Mouse (Mus musculus) MEL (cell line): ENCODE data around the gene Mrpl45. TPM values are rescaled to one million over a fixed set of nuclear protein-coding genes. Genes with fewer than 3 reads are reported as not detected.
"Not testable (repeated sequence)": the region's sequence is repeated elsewhere in the genome, so short reads cannot be mapped to it uniquely, and the experiment has no call there.

Source experiments
- DNase-seq: peaks from one replicate; pipeline ENCODE4 v3.0.0; 2011; ENCODE audit warnings: low read depth, low spot score
- H3K27ac ChIP-seq: 2 replicates; pipeline ENCODE4 v1.5.1; 2012; ENCODE audit warnings: low read depth, mild to moderate bottlenecking, control low read depth, low read length, moderate library complexity; ENCODE audit not compliant: control insufficient read depth
- H3K27me3 ChIP-seq, 2 experiments: fragments of 150-350 bp in 1 of 2; sonication (generic) in 1 of 2; 2 replicates each; pipeline ENCODE4 v1.6.1; 2012; ENCODE audit warnings: low read length in 2 of 2, mild to moderate bottlenecking in 2 of 2, improper control_type of control experiment in 1 of 2, moderate library complexity in 1 of 2; ENCODE audit not compliant: insufficient read depth in 2 of 2, control insufficient read depth in 1 of 2
- H3K36me3 ChIP-seq, 2 experiments: 2 replicates each; pipeline ENCODE4 v1.6.1; 2012 to 2014; ENCODE audit warnings: low read length in 2 of 2, improper control_type of control experiment in 1 of 2, inconsistent platforms in 1 of 2, mild to moderate bottlenecking in 1 of 2; ENCODE audit not compliant: insufficient read depth in 2 of 2, control insufficient read depth in 1 of 2
- H3K4me1 ChIP-seq, 2 experiments: fragments of 150-350 bp in 1 of 2; sonication (generic) in 1 of 2; 2 replicates each; pipeline ENCODE4 v1.6.1; 2012; ENCODE audit warnings: low read length in 2 of 2, improper control_type of control experiment in 1 of 2, mild to moderate bottlenecking in 1 of 2; ENCODE audit not compliant: insufficient read depth in 2 of 2, control insufficient read depth in 1 of 2
- H3K4me3 ChIP-seq, 2 experiments: fragments of 150-350 bp in 1 of 2; sonication (generic) in 1 of 2; 2 replicates each; pipeline ENCODE4 v1.5.1; 2012; ENCODE audit warnings: low read depth in 2 of 2, low read length in 2 of 2, mild to moderate bottlenecking in 2 of 2, moderate library complexity in 2 of 2, control low read depth in 1 of 2, improper control_type of control experiment in 1 of 2; ENCODE audit not compliant: control insufficient read depth in 1 of 2, insufficient read depth in 1 of 2
- H3K79me2 ChIP-seq: 2 replicates; pipeline ENCODE4 v1.6.1; 2012; ENCODE audit warnings: mild to moderate bottlenecking, low read length, moderate library complexity; ENCODE audit not compliant: control insufficient read depth, poor library complexity, insufficient read depth
- H3K9ac ChIP-seq: 2 replicates; pipeline ENCODE4 v1.6.1; 2012; ENCODE audit warnings: low read depth, mild to moderate bottlenecking, control low read depth, low read length, moderate library complexity; ENCODE audit not compliant: control insufficient read depth, poor library complexity, severe bottlenecking
- H3K9me3 ChIP-seq: fragments of 150-350 bp; sonication (generic); replicated peaks from 2 replicates; pipeline ENCODE4 v1.6.1; 2012; ENCODE audit warnings: mild to moderate bottlenecking, low read length, improper control_type of control experiment, moderate library complexity; ENCODE audit not compliant: insufficient read depth
- CHD1 ChIP-seq: IDR thresholded peaks from 2 replicates; pipeline ENCODE4 v1.6.1; 2012; ENCODE audit warnings: low read depth, mild to moderate bottlenecking, inconsistent platforms, low read length, improper control_type of control experiment
- CHD2 ChIP-seq: IDR thresholded peaks from 2 replicates; pipeline ENCODE4 v1.6.1; 2011; ENCODE audit warnings: low read length, improper control_type of control experiment
- CTCF ChIP-seq, 3 experiments: IDR thresholded peaks in 2 of 3; conservative IDR thresholded peaks in 1 of 3; 2 replicates each; pipeline ENCODE4 v1.5.1; 2011 to 2012; ENCODE audit warnings: low read length in 3 of 3, low read depth in 2 of 3, mild to moderate bottlenecking in 2 of 3, improper control_type of control experiment in 1 of 3, inconsistent platforms in 1 of 3, mixed read lengths in 1 of 3, moderate library complexity in 1 of 3; ENCODE audit not compliant: control insufficient read depth in 1 of 3, insufficient read depth in 1 of 3, poor library complexity in 1 of 3, severe bottlenecking in 1 of 3
- E2F4 ChIP-seq: IDR thresholded peaks from 2 replicates; pipeline ENCODE4 v1.6.1; 2011; ENCODE audit warnings: low read depth, low read length, improper control_type of control experiment, borderline replicate concordance
- ELF1 ChIP-seq: IDR thresholded peaks from 2 replicates; pipeline ENCODE4 v1.6.1; 2014; ENCODE audit warnings: low read depth, mild to moderate bottlenecking, inconsistent platforms, low read length, improper control_type of control experiment, moderate library complexity
- EP300 ChIP-seq, 2 experiments: IDR thresholded peaks; 2 replicates each; pipeline ENCODE4 v1.6.1; 2011; ENCODE audit warnings: improper control_type of control experiment in 2 of 2, low read length in 2 of 2, low read depth in 1 of 2, mild to moderate bottlenecking in 1 of 2
- GABPA ChIP-seq: IDR thresholded peaks from 2 replicates; pipeline ENCODE4 v1.6.1; 2012; ENCODE audit warnings: low read depth, mild to moderate bottlenecking, inconsistent platforms, low read length, improper control_type of control experiment, moderate library complexity
- GATA1 ChIP-seq: IDR thresholded peaks from 2 replicates; pipeline ENCODE4 v1.6.1; 2011; ENCODE audit warnings: low read depth, low read length, improper control_type of control experiment
- MAX ChIP-seq: IDR thresholded peaks from 2 replicates; pipeline ENCODE4 v1.6.1; 2011; ENCODE audit warnings: low read length, improper control_type of control experiment
- MXI1 ChIP-seq: IDR thresholded peaks from 2 replicates; pipeline ENCODE4 v1.6.1; 2011; ENCODE audit warnings: mild to moderate bottlenecking, low read depth, low read length, improper control_type of control experiment
- MYB ChIP-seq: IDR thresholded peaks from 2 replicates; pipeline ENCODE4 v1.6.1; 2011; ENCODE audit warnings: mild to moderate bottlenecking, low read depth, low read length, improper control_type of control experiment
- MYC ChIP-seq: IDR thresholded peaks from 2 replicates; pipeline ENCODE4 v1.6.1; 2011; ENCODE audit warnings: low read depth, mild to moderate bottlenecking, low read length, improper control_type of control experiment, moderate library complexity
- NRF1 ChIP-seq: IDR thresholded peaks from 2 replicates; pipeline ENCODE4 v1.6.1; 2014; ENCODE audit warnings: low read depth, mild to moderate bottlenecking, inconsistent platforms, low read length, improper control_type of control experiment, moderate library complexity; ENCODE audit not compliant: poor library complexity, insufficient read depth, severe bottlenecking
- POLR2A ChIP-seq, 2 experiments: IDR thresholded peaks; 2 replicates each; pipeline ENCODE4 v1.6.1; 2011 to 2012; ENCODE audit warnings: low read length in 2 of 2, mild to moderate bottlenecking in 2 of 2, control low read depth in 1 of 2, improper control_type of control experiment in 1 of 2, low read depth in 1 of 2, moderate library complexity in 1 of 2; ENCODE audit not compliant: control insufficient read depth in 1 of 2, insufficient read depth in 1 of 2, poor library complexity in 1 of 2
- RCOR1 ChIP-seq: IDR thresholded peaks from 2 replicates; pipeline ENCODE4 v1.6.1; 2012; ENCODE audit warnings: low read depth, mild to moderate bottlenecking, inconsistent platforms, low read length, improper control_type of control experiment
- SMC3 ChIP-seq: IDR thresholded peaks from 2 replicates; pipeline ENCODE4 v1.6.1; 2011; ENCODE audit warnings: low read depth, low read length, improper control_type of control experiment
- TBP ChIP-seq: IDR thresholded peaks from 2 replicates; pipeline ENCODE4 v1.8.0; 2011; ENCODE audit warnings: low read depth, low read length, improper control_type of control experiment
- ZNF384 ChIP-seq: IDR thresholded peaks from 2 replicates; pipeline ENCODE4 v1.6.1; 2012; ENCODE audit warnings: low read depth, mild to moderate bottlenecking, inconsistent platforms, low read length, improper control_type of control experiment
- polyA plus RNA-seq, 2 experiments: library from polyadenylated mRNA; stranded (reverse) in 1 of 2; unstranded in 1 of 2; fragments of >175 nt in 1 of 2; fragments of >200 nt in 1 of 2; gene quantifications; 2 replicates each; pipeline versions ENCODE4 v1.2.1 to v1.2.4; 2012; ENCODE audit warnings: low replicate concordance in 2 of 2, low read depth in 1 of 2; ENCODE audit not compliant: insufficient read length in 2 of 2, insufficient read depth in 1 of 2, missing spikeins in 1 of 2
- total RNA-seq: library from RNA; depleted of rRNA; stranded (reverse); fragments of 300-350 nt; gene quantifications from 2 replicates; pipeline ENCODE4 v1.2.3, GENCODE M21; 2012

Mrpl45 gene
- total and polyA plus RNA-seq, 3 experiments: 65.0 to 72.7 TPM; not detected in 1

DNA sequence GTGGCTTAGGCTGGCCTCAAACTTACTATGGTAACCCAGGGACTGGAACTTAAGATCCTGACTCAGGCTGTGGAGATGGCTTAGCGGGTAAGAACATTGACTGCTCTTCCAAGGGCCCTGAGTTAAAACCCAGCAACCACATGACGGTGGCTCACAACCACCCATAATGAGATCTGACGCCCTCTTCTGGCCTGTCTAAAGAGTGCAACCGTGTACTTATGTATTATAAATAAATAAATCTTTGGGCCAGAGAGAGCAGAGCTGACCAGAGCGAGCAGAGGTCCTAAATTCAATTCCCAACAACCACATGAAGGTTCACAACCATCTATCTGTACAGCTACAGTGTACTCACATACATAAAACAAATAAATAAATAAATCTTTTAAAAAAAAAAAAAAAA is 41.9 kb upstream of the Mrpl45 start:
- Histone ChIP-seq H3K27me3 (no peaks in the 10 kb centered on the region), H3K36me3 (peaks cover 5 to 17% of the 10 kb centered on the region in 2 experiments; a peak in 3 of 4 replicates), H3K79me2 (peaks cover 56% of the 10 kb centered on the region), H3K4me3 (no peak overlapping the region), H3K4me1 (peaks cover 2 to 15% of the 10 kb centered on the region in 2 experiments; a peak in 3 of 4 replicates), H3K9ac (no peak overlapping the region), H3K27ac (no peak overlapping the region), H3K9me3 (no peaks in the 10 kb centered on the region)
- TF ChIP-seq MXI1 (no peak), CHD1 (no peak), MYB (no peak), ZNF384 (peak; percentile 61), EP300 (IDR thresholded peaks at IDR 0.05; ENCODE audit: low read depth in 1 of 2, low read length in 2 of 2) (no peak), MAX (no peak), CTCF (IDR thresholded peaks at IDR 0.05 in 2 of 3, conservative IDR thresholded peaks at IDR 0.05 in 1 of 3; ENCODE audit: control insufficient read depth in 1 of 3, insufficient read depth in 1 of 3, low read depth in 2 of 3, low read length in 3 of 3, poor library complexity in 1 of 3, severe bottlenecking in 1 of 3) (peak in 2 of 3 experiments; percentile 24 to 43; a peak in 3 of 6 replicates), TBP (no peak), CHD2 (no peak), POLR2A (IDR thresholded peaks at IDR 0.05; ENCODE audit: control insufficient read depth in 1 of 2, insufficient read depth in 1 of 2, low read depth in 1 of 2, low read length in 2 of 2, poor library complexity in 1 of 2) (no peak), RCOR1 (no peak)
- peak; percentile 60 for DNase-seq

DNA sequence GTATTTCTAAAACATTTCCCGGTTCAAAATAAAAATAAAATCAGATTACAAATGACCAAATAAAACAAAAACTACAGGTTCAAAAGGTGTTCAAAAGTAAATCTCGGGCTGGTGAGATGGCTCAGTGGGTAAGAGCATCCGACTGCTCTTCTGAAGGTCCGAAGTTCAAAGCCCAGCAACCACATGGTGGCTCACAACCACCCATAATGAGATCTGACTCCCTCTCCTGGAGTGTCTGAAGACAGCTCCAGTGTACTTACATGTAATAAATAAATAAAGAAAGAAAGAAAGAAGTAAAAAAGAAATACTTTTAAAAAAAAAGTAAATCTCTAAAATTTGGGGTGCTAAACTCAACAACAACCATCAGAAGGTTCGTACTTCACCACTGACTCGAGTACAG is 40.6 kb upstream of the Mrpl45 start:
- not testable (repeated sequence) for H3K4me3 ChIP-seq, H3K27me3 ChIP-seq, H3K9ac ChIP-seq, H3K27ac ChIP-seq, DNase-seq, H3K9me3 ChIP-seq
- H3K36me3 ChIP-seq: peaks cover 3 to 20% of the 10 kb centered on the region in 2 experiments; a peak in 3 of 4 replicates
- TF ChIP-seq CTCF (IDR thresholded peaks at IDR 0.05 in 2 of 3, conservative IDR thresholded peaks at IDR 0.05 in 1 of 3; ENCODE audit: control insufficient read depth in 1 of 3, insufficient read depth in 1 of 3, low read depth in 2 of 3, low read length in 3 of 3, poor library complexity in 1 of 3, severe bottlenecking in 1 of 3): peak in 1 of 3 experiments; percentile 5; a peak in 1 of 6 replicates
- peaks cover 2 to 18% of the 10 kb centered on the region in 2 experiments; a peak in 3 of 4 replicates for H3K4me1 ChIP-seq
- H3K79me2 ChIP-seq: peaks cover 66% of the 10 kb centered on the region

DNA sequence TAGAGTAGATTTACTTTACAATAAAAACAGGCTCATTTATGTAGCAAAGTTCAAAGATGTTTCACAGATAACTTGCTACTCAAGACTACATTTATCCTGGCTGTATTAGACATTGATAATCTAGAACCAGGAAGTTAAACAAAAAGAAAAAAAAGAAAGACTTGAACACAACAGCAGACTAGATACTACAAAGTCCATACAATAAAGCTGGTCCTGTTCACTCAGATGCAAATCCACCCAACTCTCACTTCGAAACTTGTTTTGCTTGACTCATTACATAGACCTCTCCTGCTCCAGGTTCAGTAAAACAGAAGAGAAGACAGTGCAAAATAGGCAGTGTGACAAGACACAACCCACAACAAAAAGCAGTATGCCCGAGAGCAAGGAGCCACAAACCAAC is 40.2 kb upstream of the Mrpl45 start:
- Histone ChIP-seq H3K27me3 (no peaks in the 10 kb centered on the region), H3K36me3 (peaks cover 3 to 20% of the 10 kb centered on the region in 2 experiments; a peak in 3 of 4 replicates), H3K79me2 (peaks cover 67% of the 10 kb centered on the region), H3K9ac (no peak overlapping the region), H3K27ac (peak overlapping the region; percentile 0; the same call in 1 of the 2 replicates), H3K4me1 (peaks cover 2 to 18% of the 10 kb centered on the region in 2 experiments; a peak in 3 of 4 replicates), H3K4me3 (0 out of 4 replicates have a peak overlapping the region, but pooled peaks of 1 of the 2 experiments have one; percentile 7), H3K9me3 (no peaks in the 10 kb centered on the region)
- no peak for TF ChIP-seq MYC
- TF ChIP-seq E2F4: no peak
- no peak for TF ChIP-seq RCOR1
- TF ChIP-seq GATA1: peak; percentile 25; the same call in 1 of the 2 replicates
- peak; percentile 70 for TF ChIP-seq ZNF384
- no peak for TF ChIP-seq GABPA
- no peak for TF ChIP-seq EP300 (IDR thresholded peaks at IDR 0.05; ENCODE audit: low read depth in 1 of 2, low read length in 2 of 2)
- TF ChIP-seq NRF1: no peak
- no peak for TF ChIP-seq MYB
- TF ChIP-seq ELF1: 0 out of 2 replicates have a peak, but pooled peaks have one; percentile 12
- TF ChIP-seq SMC3: no peak
- DNase-seq: peak; percentile 28
